Mouse (Mus musculus) kidney, postnatal 0 days (tissue): Measurements from ENCODE around the gene Ppp1r1b. TPM values are rescaled to one million over a fixed set of nuclear protein-coding genes. Genes with fewer than 3 reads are reported as not detected.

Experiments used
- ATAC-seq: fragments of 200-750 bp; cut with Nextera tagmentation; replicated peaks from 2 replicates; pipeline ENCODE4 v1.8.0; 2017; ENCODE audit warnings: low read depth, moderate number of reproducible peaks, moderate TSS enrichment, moderate library complexity; ENCODE audit not compliant: low FRiP score
- DNase-seq: peaks from one replicate; pipeline ENCODE4 v3.0.0-alpha.2; 2016; ENCODE audit warnings: low spot score
- H3K27ac ChIP-seq: fragments of 300-500 bp; sonication (generic); 2 replicates; pipeline ENCODE4 v1.5.1; 2014; ENCODE audit warnings: mild to moderate bottlenecking
- H3K27me3 ChIP-seq: fragments of 300-500 bp; sonication (generic); 2 replicates; pipeline ENCODE4 v1.6.1; 2014; ENCODE audit warnings: low read length, mixed read lengths; ENCODE audit not compliant: insufficient read depth
- H3K36me3 ChIP-seq: fragments of 300-500 bp; sonication (generic); 2 replicates; pipeline ENCODE4 v1.6.1; 2014; ENCODE audit warnings: low read length, mixed read lengths; ENCODE audit not compliant: insufficient read depth
- H3K4me1 ChIP-seq: fragments of 300-500 bp; sonication (generic); replicated peaks from 2 replicates; pipeline ENCODE4 v1.6.1; 2014; ENCODE audit warnings: antibody characterized with exemption, low read length, mixed read lengths; ENCODE audit not compliant: insufficient read depth
- H3K4me2 ChIP-seq: fragments of 300-500 bp; sonication (generic); 2 replicates; pipeline ENCODE4 v1.6.1; 2014; ENCODE audit warnings: mild to moderate bottlenecking, low read length, moderate library complexity, mixed read lengths
- H3K4me3 ChIP-seq: fragments of 300-500 bp; sonication (generic); replicated peaks from 2 replicates; pipeline ENCODE4 v1.5.1; 2014; ENCODE audit warnings: low read depth, low read length
- H3K9ac ChIP-seq: fragments of 300-500 bp; sonication (generic); 2 replicates; pipeline ENCODE4 v1.6.1; 2014; ENCODE audit warnings: low read depth, low read length
- H3K9me3 ChIP-seq: fragments of 300-500 bp; sonication (generic); replicated peaks from 2 replicates; pipeline ENCODE4 v1.6.1; 2016; ENCODE audit warnings: low read length, inconsistent platforms, mixed read lengths
- CTCF ChIP-seq: IDR thresholded peaks from 2 replicates; pipeline ENCODE4 v1.5.1; 2016; ENCODE audit warnings: antibody characterized with exemption, low read depth, mild to moderate bottlenecking, moderate library complexity
- WGBS: fragments of 180-500 bp; shearing (Covaris S2); extraction: QIAGEN DNeasy Blood & Tissue Kit; methylation state at CpG from one replicate; pipeline ENCODE4 v1.1.7; 2014; 5-methylcytosine and 5-hydroxymethylcytosine counted together
- polyA plus RNA-seq: library from polyadenylated mRNA; unstranded; fragments of >200 nt; fragmentation: Nextera tagmentation; extraction: Ambion mirVana; gene quantifications from 2 replicates; pipeline ENCODE4 v1.2.1, GENCODE M21; 2015

Gene Ppp1r1b
- polyA plus RNA-seq, 1 experiment from 2014 or later = 12.1 TPM

GRCm38 (mm10) chr11:98332186-98332585 lies 16.0 kb upstream of the Ppp1r1b start:
- H3K4me3 ChIP-seq = no peak overlapping the region

GRCm38 (mm10) chr11:98332841-98333240 lies 15.4 kb upstream of the Ppp1r1b start:
- no peak for ATAC-seq

More at GRCm38 (mm10) chr11:98332186-98332585, 16.0 kb upstream of the Ppp1r1b start:
- Histone ChIP-seq H3K4me2 (no peak overlapping the region), H3K9ac (no peak overlapping the region), H3K36me3 (no peaks in the 10 kb centered on the region), H3K27me3 (peaks cover 91% of the 10 kb centered on the region), H3K4me1 (peaks cover 11% of the 10 kb centered on the region), H3K9me3 (no peaks in the 10 kb centered on the region), H3K27ac (no peak overlapping the region)
- no peak for TF ChIP-seq CTCF
- 81% methylated on average over 3 of the region's 3 CpGs for WGBS
- ATAC-seq (no peak), DNase-seq (no peak)

GRCm38 (mm10) chr11:98333263-98333696 lies 14.9 kb upstream of the Ppp1r1b start:
- 75% methylated on average over 10 of the region's 10 CpGs for WGBS
- H3K36me3 ChIP-seq = no peaks in the 10 kb centered on the region
- no peak overlapping the region for H3K4me2 ChIP-seq
- TF ChIP-seq CTCF = no peak
- no peak overlapping the region for H3K27ac ChIP-seq
- no peak overlapping the region for H3K4me3 ChIP-seq
- H3K27me3 ChIP-seq = peaks cover 91% of the 10 kb centered on the region
- no peaks in the 10 kb centered on the region for H3K9me3 ChIP-seq
- peaks cover 5% of the 10 kb centered on the region; the same call in 1 of the 2 replicates for H3K4me1 ChIP-seq
- DNase-seq (no peak), ATAC-seq (no peak)
- no peak overlapping the region for H3K9ac ChIP-seq

More at GRCm38 (mm10) chr11:98332841-98333240, 15.4 kb upstream of the Ppp1r1b start:
- H3K27me3 ChIP-seq = peaks cover 91% of the 10 kb centered on the region
- H3K4me2 ChIP-seq = no peak overlapping the region
- no peak overlapping the region for H3K9ac ChIP-seq
- DNase-seq = no peak
- peaks cover 6% of the 10 kb centered on the region; the same call in 1 of the 2 replicates for H3K4me1 ChIP-seq
- WGBS = 65% methylated on average over 4 of the region's 4 CpGs
- TF ChIP-seq CTCF = no peak
- no peaks in the 10 kb centered on the region for H3K9me3 ChIP-seq
- H3K27ac ChIP-seq = no peak overlapping the region
- no peaks in the 10 kb centered on the region for H3K36me3 ChIP-seq
- no peak overlapping the region for H3K4me3 ChIP-seq

- no peak for TF ChIP-seq CTCF
- WGBS = 2% methylated on average over 33 of the region's 41 CpGs
- Histone ChIP-seq H3K9me3 (no peaks in the 10 kb centered on the region), H3K4me1 (peaks cover 7% of the 10 kb centered on the region; the same call in 1 of the 2 replicates), H3K36me3 (no peaks in the 10 kb centered on the region), H3K4me2 (peak overlapping the region; percentile 39), H3K27me3 (peaks cover 87% of the 10 kb centered on the region), H3K27ac (no peak overlapping the region), H3K4me3 (peak overlapping the region; percentile 8; the same call in 1 of the 2 replicates), H3K9ac (no peak overlapping the region)
- DNase-seq (no peak), ATAC-seq (no peak)
Measured at GRCm38 (mm10) chr11:98333981-98334741, 14.0 kb upstream of the Ppp1r1b start.

GRCm38 (mm10) chr11:98335250-98335649 lies 13.0 kb upstream of the Ppp1r1b start:
- no peak overlapping the region for H3K9ac ChIP-seq
- no peaks in the 10 kb centered on the region for H3K36me3 ChIP-seq
- WGBS = 9% methylated on average over 9 of the region's 9 CpGs
- H3K4me1 ChIP-seq = peaks cover 7% of the 10 kb centered on the region; the same call in 1 of the 2 replicates
- no peak for TF ChIP-seq CTCF
- no peak overlapping the region for H3K27ac ChIP-seq
- no peak overlapping the region for H3K4me2 ChIP-seq
- peaks cover 82% of the 10 kb centered on the region for H3K27me3 ChIP-seq
- no peaks in the 10 kb centered on the region for H3K9me3 ChIP-seq
- no peak for DNase-seq
- ATAC-seq = no peak
- H3K4me3 ChIP-seq = no peak overlapping the region

GRCm38 (mm10) chr11:98336245-98337107 lies 11.7 kb upstream of the Ppp1r1b start:
- Histone ChIP-seq H3K27me3 (peaks cover 75% of the 10 kb centered on the region), H3K4me2 (no peak overlapping the region), H3K36me3 (no peaks in the 10 kb centered on the region), H3K4me1 (peaks cover 7% of the 10 kb centered on the region; the same call in 1 of the 2 replicates), H3K4me3 (no peak overlapping the region), H3K9me3 (no peaks in the 10 kb centered on the region), H3K9ac (no peak overlapping the region), H3K27ac (no peak overlapping the region)
- WGBS = 20% methylated on average over 13 of the region's 13 CpGs
- DNase-seq (no peak), ATAC-seq (no peak)
- TF ChIP-seq CTCF = peak; percentile 37; the same call in 1 of the 2 replicates
